Mouse (Mus musculus): Measurements from ENCODE around the gene Prss22.

GRCm38 (mm10) chr17:23984989-23985388, 12.9 kb downstream of the Prss22 start:
- TF ChIP-seq POLR2A (IDR thresholded peaks at IDR 0.05; ENCODE audit: low read depth, low read length) (no peak), CTCF (IDR thresholded peaks at IDR 0.05; ENCODE audit: extremely low read depth, insufficient read depth, insufficient read length, insufficient replicate concordance) (no peak)

Data from spleen, adult 2 months (tissue).